Mouse (Mus musculus) kidney, postnatal 4 days (tissue): ENCODE data around the gene Cd40.

ENCODE experiments used
- DNase-seq, 2 experiments: peaks; one replicate each; pipeline ENCODE4 v3.0.0; 2021; ENCODE audit warnings: mixed read lengths in 2 of 2

Cd40 gene

DNA sequence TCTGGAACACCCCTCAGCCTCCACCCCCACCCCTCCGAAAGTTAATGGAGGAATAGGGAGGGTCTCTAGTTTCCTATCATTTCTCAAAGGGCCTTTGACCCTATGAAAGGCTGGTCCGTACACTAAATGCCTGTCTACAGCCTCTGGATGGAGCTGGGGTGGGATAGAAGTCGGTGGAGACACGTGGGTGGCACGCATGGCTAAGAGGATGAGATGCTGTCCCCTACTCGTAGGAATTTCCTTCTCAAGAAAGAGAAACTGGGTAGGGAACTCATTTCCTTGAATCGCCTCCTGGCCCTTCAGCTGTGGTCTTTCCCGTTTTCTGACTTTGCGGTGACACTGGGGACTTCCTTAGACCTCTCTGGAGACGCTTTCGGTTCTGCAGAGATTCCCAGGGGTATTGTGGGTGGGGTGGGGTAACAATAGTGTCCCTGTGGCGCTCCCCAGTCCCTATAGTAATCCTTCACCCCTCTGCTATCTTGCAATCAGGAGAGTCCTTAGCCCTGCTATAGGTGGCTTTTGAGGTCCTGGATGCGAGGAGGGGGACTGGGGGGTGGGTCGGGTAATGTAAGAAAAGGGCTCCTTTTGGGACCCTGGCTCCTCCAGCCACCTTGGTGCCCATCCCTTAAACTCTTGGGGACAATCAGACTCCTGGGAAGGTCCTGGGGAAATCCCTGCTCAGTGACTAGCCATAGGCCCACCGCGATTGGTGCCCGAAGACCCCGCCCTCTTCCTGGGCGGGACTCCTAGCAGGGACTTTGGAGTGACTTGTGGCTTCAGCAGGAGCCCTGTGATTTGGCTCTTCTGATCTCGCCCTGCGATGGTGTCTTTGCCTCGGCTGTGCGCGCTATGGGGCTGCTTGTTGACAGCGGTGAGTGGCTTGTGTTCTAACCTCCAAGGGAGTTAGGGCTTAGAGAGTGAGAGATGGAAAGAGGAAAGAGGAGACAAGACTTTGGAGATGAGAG lies at the start of gene Cd40:
Gene Cd40, plus strand, starts transcription at position 740 of the 965 bp plus-strand sequence.
- DNase-seq, result peak; percentile 85 to 90

DNA sequence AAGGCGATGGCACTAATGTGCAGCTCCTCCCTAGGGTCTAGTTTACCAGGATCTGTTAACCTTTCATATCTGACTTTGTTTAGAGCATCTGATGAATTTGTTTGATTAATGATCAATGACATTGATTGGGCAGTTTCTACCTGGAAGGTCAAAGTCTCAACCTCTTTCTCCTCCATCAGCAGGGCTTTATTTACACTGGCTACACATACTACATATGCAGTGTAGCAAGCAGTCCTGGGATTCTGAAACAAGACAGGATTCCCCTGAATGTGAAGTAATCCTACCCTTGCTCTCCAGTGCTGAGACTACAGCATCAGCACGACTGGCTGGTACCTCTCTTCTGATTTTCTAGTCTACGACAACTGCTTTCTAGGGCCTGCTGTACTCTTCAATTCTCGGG lies 48.6 kb upstream of the Cd40 start:
- DNase-seq, result no peak

- DNase-seq, result no peak
Observed at GRCm38 (mm10) chr2:165007986-165008385, 47.4 kb upstream of the Cd40 start.

- DNase-seq, result no peak
Observed at GRCm38 (mm10) chr2:165009161-165009560, 46.3 kb upstream of the Cd40 start.

GRCm38 (mm10) chr2:165009581-165009980 lies 45.8 kb upstream of the Cd40 start:
- no peak for DNase-seq

DNA sequence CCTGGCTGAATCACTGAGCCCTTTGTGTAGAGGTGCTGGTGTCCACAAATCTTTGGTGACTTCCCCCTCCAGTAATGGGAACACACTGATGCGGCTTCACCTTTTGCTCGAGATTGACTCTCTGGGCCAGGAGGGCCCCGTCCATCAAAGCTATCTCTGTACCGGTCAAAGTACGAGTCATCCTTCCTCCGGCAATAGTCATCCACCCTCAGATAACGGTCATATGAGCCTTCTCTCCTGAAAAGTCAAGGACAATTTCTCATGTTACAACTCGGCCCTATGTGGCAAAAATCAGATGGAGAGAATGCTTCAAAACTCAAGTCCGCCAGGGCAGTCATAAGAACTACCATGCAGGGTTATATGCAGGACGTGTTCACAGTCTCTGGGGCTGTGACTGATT lies 45.1 kb upstream of the Cd40 start:
- DNase-seq, result no peak

DNA sequence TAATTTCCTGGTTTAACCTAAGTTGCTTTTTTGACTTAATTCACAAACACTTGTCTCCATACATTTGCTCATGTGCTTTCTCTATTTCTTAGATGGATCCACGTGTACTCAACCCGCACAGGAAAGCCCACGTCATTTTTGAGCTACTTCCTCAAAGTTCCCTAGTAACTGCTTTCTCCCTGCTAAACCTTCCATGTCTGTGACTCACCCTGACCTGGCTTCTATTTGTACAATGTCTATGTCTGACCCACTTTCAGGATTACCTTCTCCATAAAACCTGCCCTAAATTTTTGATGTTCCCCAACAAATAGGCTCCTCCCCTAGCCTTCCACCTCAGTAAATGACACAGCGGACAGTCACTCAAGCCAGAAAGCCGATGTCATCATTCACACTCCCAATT lies 40.5 kb upstream of the Cd40 start:
- no peak for DNase-seq

GRCm38 (mm10) chr2:165020490-165020889 lies 34.9 kb upstream of the Cd40 start:
- DNase-seq, result no peak

DNA sequence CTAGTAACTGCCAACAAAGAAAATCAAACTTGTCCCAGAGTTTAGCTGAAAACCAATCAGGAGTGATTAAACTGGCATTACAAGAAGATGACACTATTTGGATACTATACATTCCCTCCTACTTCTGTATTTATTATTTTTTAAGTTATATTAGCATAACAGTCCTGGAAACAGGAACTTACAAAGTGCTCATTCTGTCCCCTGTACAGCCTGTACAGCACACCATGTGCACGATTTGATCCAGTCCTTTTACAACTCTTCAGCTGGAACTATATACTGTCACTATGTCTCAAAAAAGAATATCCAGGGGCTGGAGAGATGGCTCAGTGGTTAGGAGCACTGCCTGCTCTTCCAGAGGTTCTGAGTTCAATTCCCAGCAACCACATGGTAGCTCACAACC lies 28.3 kb upstream of the Cd40 start:
- no peak for DNase-seq

DNA sequence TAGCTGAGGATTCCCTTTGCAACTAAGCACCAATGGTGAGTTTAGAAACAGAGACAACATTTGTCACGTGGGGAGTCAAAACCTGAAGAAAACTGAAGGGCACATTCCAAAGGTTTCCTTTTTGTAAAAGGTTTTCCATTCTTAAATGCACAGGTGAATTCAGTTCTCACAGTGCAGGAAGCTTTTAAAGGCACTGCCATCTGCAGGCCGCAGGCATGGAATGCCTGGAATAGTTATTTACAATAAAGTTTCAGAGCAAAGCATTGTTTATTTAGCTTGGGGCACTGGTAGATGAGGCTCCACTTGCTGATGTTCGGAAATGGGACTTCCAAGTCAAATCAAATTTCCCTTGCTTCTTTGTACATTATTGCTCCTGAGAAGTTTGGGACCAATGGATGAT lies 22.9 kb upstream of the Cd40 start:
- peak; percentile 16 to 32 for DNase-seq

GRCm38 (mm10) chr2:165033306-165033705 lies 22.1 kb upstream of the Cd40 start:
- no peak for DNase-seq

DNA sequence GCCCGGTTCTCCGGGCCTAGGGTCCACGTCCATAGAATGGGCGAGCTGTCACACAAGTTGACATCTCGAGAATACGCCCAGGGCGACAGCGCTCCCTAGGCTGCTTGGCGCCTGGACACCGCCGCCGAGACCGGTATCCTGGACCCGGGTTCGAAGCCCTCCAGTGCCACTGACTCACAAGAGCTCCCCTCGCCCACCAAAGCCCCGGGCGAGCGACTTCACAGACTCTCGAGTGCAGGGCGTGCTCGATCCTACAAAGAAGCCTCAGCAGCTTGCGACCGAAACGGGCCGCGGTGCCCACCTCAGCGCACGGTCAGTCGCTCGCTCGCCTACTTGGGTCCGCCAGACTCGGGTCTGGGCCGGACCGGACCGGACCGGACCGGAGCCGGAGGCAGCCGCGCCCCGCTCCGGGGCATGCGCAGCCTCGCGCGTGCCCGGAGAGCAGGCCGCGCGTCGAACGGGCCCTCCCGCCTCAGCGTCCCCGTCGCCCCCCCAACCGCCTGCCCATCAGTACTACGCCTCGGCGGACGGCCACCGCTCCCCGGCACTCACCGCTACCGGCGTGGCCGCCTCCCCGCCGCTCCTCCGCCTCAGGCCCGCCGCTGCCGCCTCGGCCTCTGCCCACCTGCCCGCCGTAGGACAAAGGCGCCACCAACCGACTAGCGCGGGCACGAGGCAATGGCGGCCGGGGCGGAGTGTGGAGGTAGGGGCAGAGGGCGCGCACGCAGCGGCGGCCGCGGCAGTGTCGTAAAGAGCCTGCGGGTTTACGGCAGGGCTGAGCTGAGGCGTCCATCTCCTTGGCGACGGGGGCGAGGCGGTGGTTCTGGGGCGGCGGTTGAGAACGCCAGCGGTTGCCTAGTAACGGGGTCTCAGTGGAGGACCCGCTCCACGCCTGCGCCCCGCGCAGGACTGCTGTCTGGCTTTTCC lies 21.0 kb upstream of the Cd40 start, which contains the start of gene Ncoa5:
Gene Ncoa5, minus strand, starts transcription at position 737 of the 927 bp plus-strand sequence.
- peak; percentile 98 to 99 for DNase-seq

GRCm38 (mm10) chr2:165035058-165035431 lies 20.4 kb upstream of the Cd40 start:
- no peak for DNase-seq

- DNase-seq, result no peak
Observed at GRCm38 (mm10) chr2:165037415-165037814, 18.0 kb upstream of the Cd40 start.

DNA sequence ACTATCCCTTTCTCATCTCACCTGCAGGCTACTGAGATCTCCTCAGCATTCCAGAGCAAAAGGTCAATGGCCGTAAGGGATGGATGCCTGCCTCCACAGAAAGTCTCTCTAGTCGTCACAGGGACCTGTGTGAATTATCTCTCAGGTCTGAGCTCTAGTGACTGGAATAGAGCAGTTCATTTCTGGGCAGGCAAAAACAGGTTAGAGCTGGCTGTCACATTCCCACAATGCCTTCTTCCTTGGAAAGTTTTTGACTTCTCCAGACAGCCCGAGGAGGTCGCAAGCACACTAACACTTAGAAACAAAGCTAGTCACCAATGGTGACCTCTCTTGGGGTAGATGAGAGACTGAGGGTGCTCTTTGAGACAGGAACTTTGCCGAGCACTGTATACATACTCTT lies 13.3 kb upstream of the Cd40 start:
- no peak for DNase-seq

DNA sequence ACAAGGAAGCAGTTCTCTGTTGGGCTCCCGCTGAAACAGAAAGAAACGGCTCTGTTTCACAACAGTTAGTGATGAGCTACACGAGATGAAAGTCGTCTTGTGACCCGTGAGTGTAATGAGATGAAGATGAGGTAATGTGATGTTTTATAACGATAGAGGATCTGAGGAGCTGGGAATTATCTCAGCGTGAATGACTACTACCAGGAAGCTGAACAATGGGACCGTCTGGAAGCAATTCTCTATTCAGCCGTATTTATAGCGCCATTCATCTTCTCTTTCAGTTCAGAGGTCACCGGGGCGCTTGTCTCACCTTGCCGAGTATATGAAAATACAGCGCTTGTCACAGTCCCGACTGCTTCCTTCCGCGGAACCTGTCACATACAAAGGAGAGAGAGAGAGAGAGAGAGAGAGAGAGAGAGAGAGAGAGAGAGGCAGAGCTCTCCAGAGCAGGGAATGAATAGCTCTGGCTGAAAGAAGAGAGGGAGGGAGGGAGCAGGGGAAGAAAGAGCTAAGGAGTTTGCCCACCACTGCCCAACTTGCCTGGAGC lies 12.3 kb upstream of the Cd40 start:
- no peak for DNase-seq

DNA sequence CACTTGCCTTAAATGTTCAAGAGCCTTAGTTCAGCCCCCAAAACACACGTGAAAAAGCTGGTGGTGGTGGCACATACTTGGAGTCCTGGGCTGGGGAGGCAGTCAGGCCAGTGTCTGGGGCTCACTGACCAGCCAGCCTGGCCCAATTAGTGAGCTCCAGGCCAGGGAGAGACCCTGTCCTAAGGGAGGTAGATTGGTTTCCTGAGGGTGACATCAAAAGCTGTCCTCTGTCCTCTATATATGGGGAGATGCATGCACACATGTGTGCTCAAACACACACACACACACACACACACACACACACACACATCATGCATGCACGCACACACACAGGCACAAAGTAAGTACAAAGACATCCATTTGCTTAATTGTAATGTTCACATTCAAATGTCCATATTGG lies 11.7 kb upstream of the Cd40 start:
- no peak for DNase-seq

DNA sequence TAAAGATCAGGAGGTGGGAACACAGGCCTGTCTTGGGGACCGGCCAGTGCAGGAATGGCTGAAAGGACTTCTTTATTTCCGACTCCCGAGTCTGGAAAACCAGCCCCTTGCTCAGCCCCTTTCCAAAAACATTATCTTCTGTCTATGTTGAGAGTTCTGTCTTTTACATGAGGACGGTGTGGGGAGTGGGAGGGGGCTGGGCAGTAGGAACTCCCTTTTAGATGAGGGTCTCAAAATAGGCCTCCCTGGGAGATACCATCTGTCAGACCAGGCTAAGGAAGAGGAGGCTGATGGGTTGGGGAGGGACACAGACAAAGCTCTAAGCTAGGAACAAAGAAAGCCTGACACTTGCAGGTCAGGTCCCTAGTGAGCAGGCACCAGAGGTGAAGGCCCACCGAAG lies 6.4 kb upstream of the Cd40 start:
- no peak for DNase-seq

- DNase-seq, result no peak
Observed at GRCm38 (mm10) chr2:165050826-165051548, 4.4 kb upstream of the Cd40 start.

DNA sequence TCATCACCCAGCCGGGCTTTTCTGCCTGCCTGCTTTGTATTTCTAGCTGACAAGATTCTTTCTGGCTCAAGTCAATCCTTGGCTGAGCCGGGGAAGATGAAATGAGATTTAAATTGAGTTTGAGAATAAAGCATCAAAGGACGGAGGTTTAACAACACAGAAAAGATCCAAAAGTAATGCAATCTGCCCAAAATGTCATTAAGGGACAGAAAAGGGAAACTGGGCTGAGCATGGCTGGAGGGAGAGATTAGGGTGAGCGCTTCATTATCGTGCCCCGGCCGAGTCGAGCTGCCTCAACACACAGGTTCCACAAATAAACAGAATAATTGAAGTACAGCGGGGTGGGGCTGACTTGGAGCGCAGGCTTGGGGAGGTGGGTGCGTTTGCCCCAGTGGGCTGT lies 3.9 kb upstream of the Cd40 start:
- no peak for DNase-seq

- DNase-seq, result peak; percentile 57 to 76
Observed at GRCm38 (mm10) chr2:165055905-165056304, 478 bp downstream of the Cd40 start.

GRCm38 (mm10) chr2:165056377-165057085 lies 1.1 kb downstream of the Cd40 start:
- DNase-seq, result no peak
